Mouse (Mus musculus) erythroblast, embryonic 14.5 days (primary cell): ENCODE measurements around the gene Cars2.

Experiments
- GATA1 ChIP-seq: IDR thresholded peaks from 2 replicates; pipeline ENCODE4 v1.6.1; 2012; ENCODE audit warnings: low read length, inconsistent platforms, mixed read lengths
- TAL1 ChIP-seq: IDR thresholded peaks from 3 replicates; pipeline ENCODE4 v1.6.1; 2012; ENCODE audit warnings: low read length, inconsistent platforms, mixed read lengths

- TF ChIP-seq TAL1 (no peak), GATA1 (no peak)
Observed at GRCm38 (mm10) chr8:11569260-11570097, 18.9 kb upstream of the Cars2 start.
